Mouse (Mus musculus) thymus, postnatal 36 days (tissue): ENCODE measurements around the gene Mmp8.
A peak's percentile ranks its signal among the peaks of the same experiment; 100 is the strongest.

Experiments used
- DNase-seq, 2 experiments: peaks; one replicate each; pipeline ENCODE4 v3.0.0; 2022; ENCODE audit warnings: mixed read lengths in 2 of 2

Gene Mmp8

DNA sequence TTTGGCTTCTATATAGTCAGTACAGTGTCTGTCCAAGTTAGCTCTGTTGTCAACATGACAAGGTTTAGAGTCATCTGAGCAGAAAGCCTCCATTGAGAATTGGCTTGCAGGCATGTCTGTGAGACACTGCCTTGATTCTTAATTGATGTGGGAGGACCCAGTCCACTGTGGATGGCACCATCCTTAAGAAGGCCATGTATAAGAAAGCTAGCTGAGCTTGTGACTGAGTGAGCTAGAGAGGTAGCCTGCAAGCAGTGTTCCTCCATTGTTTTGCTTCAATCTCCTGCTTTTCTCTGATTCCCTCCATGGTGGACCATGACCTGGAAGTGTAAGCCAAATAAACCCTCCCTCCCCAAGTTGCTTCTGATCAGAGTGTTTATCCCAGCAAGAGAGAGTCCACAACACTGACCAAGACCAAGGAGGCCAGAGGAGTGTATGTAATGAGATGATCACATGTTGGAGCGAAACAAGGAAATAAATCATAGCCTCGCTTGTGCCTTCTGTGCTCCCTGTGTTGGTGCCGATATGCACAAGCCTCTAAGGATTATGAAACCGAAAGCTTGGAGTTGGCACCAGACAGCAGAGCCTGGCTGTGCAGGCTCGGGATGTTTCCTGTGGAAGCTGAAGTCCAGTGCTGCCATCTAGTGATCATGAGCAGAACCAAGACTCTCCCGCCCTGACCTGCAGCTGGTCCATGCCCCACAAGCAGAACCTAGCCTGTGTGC is 36.7 kb downstream of the Mmp8 start:
- DNase-seq: peak; percentile 63 to 69

DNA sequence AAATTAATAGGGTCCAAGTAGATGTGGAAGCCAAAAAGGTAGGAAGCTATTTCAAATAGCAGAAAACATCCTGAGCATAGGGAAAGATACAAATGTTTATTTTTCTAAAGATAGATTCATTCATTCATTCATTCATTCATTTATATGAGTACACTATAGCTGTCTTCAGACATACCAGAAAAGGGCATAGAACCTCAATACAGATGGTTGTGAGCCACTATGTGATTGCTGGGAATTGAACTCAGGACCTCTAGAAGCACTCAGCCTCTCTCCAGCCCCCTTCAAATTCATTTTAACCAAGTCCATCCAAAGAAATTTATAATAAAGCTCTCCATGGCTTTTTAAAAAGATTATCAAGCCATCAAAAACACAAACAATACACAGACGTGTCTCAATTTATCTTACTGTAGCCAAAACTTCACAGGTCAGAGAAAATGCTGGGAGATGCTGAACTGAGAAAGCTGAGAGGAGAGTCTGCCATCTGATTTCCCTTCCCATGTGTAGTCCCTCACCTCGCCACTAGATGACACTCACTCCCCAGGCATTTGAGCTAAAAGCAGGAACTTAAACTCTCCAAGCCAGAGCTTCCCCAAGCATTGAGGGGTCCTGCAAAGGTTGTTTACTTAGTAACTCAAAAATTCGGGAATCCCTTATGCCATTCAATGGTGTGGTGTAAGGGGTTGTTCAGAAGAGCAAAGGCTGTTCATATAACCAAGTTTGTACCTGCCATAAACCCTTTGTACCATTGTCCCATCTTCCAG is 44.9 kb downstream of the Mmp8 start:
- peak; percentile 57 to 70 for DNase-seq

DNA sequence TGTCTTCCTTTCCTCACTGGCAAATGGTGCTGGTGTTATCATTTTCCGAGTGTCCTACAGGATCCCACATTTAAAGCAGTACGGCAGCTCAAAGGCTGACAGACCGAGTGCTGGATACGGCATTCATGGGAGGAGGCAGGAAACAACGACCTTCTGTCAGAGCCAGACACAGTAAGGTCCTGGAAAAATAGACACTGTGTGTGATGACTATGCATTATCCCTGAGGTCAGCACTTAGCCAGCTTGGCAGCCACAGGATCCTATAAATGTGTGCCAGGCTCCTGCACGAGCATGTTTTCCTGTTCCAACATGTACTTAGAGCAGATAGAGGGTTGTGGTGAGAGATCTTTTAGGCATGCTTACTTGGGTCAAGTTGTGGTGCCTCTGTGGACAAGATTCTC is 45.7 kb downstream of the Mmp8 start:
- DNase-seq: no peak

DNA sequence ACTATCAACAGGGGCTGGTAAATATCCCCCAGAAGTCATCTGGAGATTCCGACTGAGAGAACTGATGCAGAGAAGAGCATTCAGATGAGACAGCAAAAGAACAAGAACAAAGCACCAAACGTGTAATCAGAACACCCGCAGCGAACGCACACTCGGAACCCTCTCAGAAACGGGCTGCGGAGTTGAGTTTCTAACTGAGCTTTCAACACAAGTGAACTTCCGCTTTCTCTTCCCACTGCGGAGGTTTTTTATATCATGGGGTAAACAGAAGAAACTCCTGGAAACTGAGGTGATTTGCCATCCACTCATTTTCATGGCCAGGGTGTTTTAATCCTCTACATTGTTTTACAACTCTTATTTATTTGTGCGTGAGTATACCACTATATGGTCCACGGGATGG is 47.4 kb downstream of the Mmp8 start:
- DNase-seq: no peak
